Mouse (Mus musculus) limb, embryonic 13.5 days (tissue): ENCODE results near the gene Kdelr2. TPM values are rescaled to one million over a fixed set of nuclear protein-coding genes. Genes with fewer than 3 reads are reported as not detected.
A peak's percentile ranks its signal among the peaks of the same experiment; 100 is the strongest.

ENCODE experiments used
- ATAC-seq: fragments of 200-750 bp; cut with Nextera tagmentation; 2 replicates; pipeline ENCODE4 v1.8.0; 2017; ENCODE audit warnings: low read depth, moderate number of reproducible peaks, moderate TSS enrichment; ENCODE audit not compliant: low FRiP score
- H3K27ac ChIP-seq: fragments of 300-500 bp; sonication (generic); 2 replicates; pipeline ENCODE4 v1.5.1; 2015; ENCODE audit warnings: inconsistent platforms, mild to moderate bottlenecking, moderate library complexity
- H3K27me3 ChIP-seq: fragments of 300-500 bp; sonication (generic); 2 replicates; pipeline ENCODE4 v1.6.1; 2015; ENCODE audit warnings: mild to moderate bottlenecking, inconsistent platforms
- H3K36me3 ChIP-seq: fragments of 300-500 bp; sonication (generic); 2 replicates; pipeline ENCODE4 v1.6.1; 2015; ENCODE audit warnings: inconsistent platforms, mild to moderate bottlenecking, moderate library complexity
- H3K4me1 ChIP-seq: fragments of 300-500 bp; sonication (generic); 2 replicates; pipeline ENCODE4 v1.6.1; 2015; ENCODE audit warnings: inconsistent platforms
- H3K4me2 ChIP-seq: fragments of 300-500 bp; sonication (generic); replicated peaks from 2 replicates; pipeline ENCODE4 v1.6.1; 2015; ENCODE audit warnings: inconsistent platforms, mild to moderate bottlenecking, moderate library complexity
- H3K4me3 ChIP-seq: fragments of 300-500 bp; sonication (generic); 2 replicates; pipeline ENCODE4 v1.5.1; 2015; ENCODE audit warnings: moderate library complexity, mild to moderate bottlenecking, inconsistent platforms
- H3K9ac ChIP-seq: fragments of 300-500 bp; sonication (generic); 2 replicates; pipeline ENCODE4 v1.6.1; 2015; ENCODE audit warnings: mild to moderate bottlenecking, inconsistent platforms
- H3K9me3 ChIP-seq: fragments of 300-500 bp; sonication (generic); 2 replicates; pipeline ENCODE4 v1.6.1; 2016; ENCODE audit warnings: inconsistent platforms
- WGBS: fragments of 180-500 bp; shearing (Covaris S2); methylation state at CpG from one replicate; pipeline ENCODE4 v1.1.7; 2015; 5-methylcytosine and 5-hydroxymethylcytosine counted together
- polyA plus RNA-seq: library from polyadenylated mRNA; unstranded; fragments of >200 nt; fragmentation: Nextera tagmentation; extraction: Ambion mirVana; gene quantifications from 2 replicates; pipeline ENCODE4 v1.2.1, GENCODE M21; 2015

The Kdelr2 gene
- polyA plus RNA-seq, 1 experiment from 2014 or later: 435 TPM

GRCm38 (mm10) chr5:143405200-143405599, 1.6 kb downstream of the Kdelr2 start:
- Histone ChIP-seq H3K9ac (peak overlapping the region; percentile 99), H3K4me1 (peaks cover 29% of the 10 kb centered on the region), H3K27me3 (no peaks in the 10 kb centered on the region), H3K36me3 (peaks cover 46% of the 10 kb centered on the region), H3K27ac (no peak overlapping the region), H3K9me3 (no peaks in the 10 kb centered on the region), H3K4me3 (peak overlapping the region; percentile 99), H3K4me2 (peak overlapping the region; percentile 84)
- ATAC-seq: no peak
- 90% methylated on average over 9 of the region's 9 CpGs for WGBS

DNA sequence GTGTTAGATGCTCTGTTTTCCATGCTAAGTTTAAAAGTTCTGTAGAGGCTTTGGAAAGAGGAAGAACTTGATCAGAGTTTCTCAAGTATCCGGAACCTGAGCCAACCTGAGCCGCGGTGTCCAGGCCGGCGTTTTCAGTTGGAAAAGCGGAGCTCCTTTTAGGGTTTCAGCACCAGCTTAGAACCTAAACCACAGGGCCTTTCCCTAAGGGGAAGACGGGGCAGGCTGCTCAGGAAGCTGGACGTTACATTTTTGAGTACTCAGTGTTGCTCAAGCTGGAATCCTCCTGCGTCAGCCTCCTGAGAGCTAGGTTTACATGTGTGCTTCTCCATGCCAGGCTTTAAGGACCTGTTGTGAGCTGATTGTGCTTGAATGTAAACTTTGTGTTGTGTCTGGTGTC, 2.9 kb downstream of the Kdelr2 start:
- ATAC-seq: no peak
- H3K27ac ChIP-seq: no peak overlapping the region
- peaks cover 59% of the 10 kb centered on the region for H3K36me3 ChIP-seq
- 0 out of 2 replicates have a peak overlapping the region, but pooled peaks have one; percentile 8 for H3K9ac ChIP-seq
- 91% methylated on average over 9 of the region's 9 CpGs for WGBS
- H3K4me1 ChIP-seq: peaks cover 28% of the 10 kb centered on the region
- H3K27me3 ChIP-seq: no peaks in the 10 kb centered on the region
- H3K4me2 ChIP-seq: no peak overlapping the region
- no peaks in the 10 kb centered on the region for H3K9me3 ChIP-seq
- H3K4me3 ChIP-seq: no peak overlapping the region

DNA sequence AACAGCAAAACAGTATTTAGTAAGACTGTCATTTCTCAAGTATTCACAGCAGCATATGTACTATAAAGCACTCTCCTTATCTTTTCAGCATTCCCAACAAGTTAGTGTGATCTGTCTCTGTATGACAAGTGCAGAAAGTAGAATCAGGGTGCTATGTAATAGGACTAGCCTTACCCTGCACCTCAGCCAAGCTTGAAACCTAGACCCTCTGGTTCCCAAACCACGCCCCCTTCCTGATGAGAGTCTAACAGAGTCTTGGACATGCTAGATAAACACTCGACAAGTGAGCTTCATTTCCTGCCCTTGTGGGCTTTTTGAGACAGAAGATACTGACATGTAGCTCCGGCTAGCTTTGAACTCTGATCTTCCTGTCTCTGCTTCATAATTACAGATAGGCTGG, 5.6 kb downstream of the Kdelr2 start:
- Histone ChIP-seq H3K27me3 (no peaks in the 10 kb centered on the region), H3K4me2 (no peak overlapping the region), H3K27ac (no peak overlapping the region), H3K9ac (no peak overlapping the region), H3K4me3 (no peak overlapping the region), H3K36me3 (peaks cover 82% of the 10 kb centered on the region), H3K9me3 (no peaks in the 10 kb centered on the region), H3K4me1 (peaks cover 16% of the 10 kb centered on the region)
- no peak for ATAC-seq
- WGBS: 80% methylated on average over 3 of the region's 3 CpGs

- no peak for ATAC-seq
- Histone ChIP-seq H3K9ac (no peak overlapping the region), H3K9me3 (no peaks in the 10 kb centered on the region), H3K27ac (no peak overlapping the region), H3K27me3 (no peaks in the 10 kb centered on the region), H3K4me1 (peaks cover 2% of the 10 kb centered on the region), H3K36me3 (peaks cover 85% of the 10 kb centered on the region), H3K4me2 (no peak overlapping the region), H3K4me3 (no peak overlapping the region)
- 91% methylated on average over 4 of the region's 4 CpGs for WGBS
Measured at GRCm38 (mm10) chr5:143410841-143411395, 7.3 kb downstream of the Kdelr2 start.

DNA sequence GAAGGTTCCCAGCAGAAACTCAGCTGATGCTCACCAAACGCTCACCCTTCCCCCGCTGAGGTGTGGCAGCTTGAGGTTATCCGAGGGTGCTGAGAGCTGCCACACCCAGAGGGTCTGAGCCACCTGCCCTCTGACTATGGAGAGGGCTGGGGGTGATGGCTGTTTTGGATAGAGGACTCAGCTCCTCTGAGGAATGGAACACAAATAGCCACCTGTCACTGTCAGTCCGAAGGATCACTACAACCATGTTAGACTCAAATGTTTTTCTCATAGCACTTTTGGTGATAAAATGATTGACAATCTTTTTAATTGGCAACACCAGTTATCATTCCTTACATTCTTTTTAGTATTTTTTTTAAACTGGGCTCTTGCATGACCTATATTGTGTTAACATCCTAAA, 17.8 kb downstream of the Kdelr2 start:
- H3K4me2 ChIP-seq: no peak overlapping the region

GRCm38 (mm10) chr5:143422990-143423389, 19.4 kb downstream of the Kdelr2 start:
- peaks cover 53% of the 10 kb centered on the region for H3K36me3 ChIP-seq
- 83% methylated on average over 4 of the region's 4 CpGs for WGBS
- H3K4me2 ChIP-seq: no peak overlapping the region
- ATAC-seq: no peak
- no peak overlapping the region for H3K27ac ChIP-seq
- no peaks in the 10 kb centered on the region for H3K27me3 ChIP-seq
- H3K4me3 ChIP-seq: no peak overlapping the region
- H3K9me3 ChIP-seq: no peaks in the 10 kb centered on the region
- no peaks in the 10 kb centered on the region for H3K4me1 ChIP-seq
- no peak overlapping the region for H3K9ac ChIP-seq

More for the DNA sequence above, 17.8 kb downstream of the Kdelr2 start:
- Histone ChIP-seq H3K27me3 (no peaks in the 10 kb centered on the region), H3K36me3 (peaks cover 68% of the 10 kb centered on the region), H3K4me3 (no peak overlapping the region), H3K9me3 (no peaks in the 10 kb centered on the region), H3K4me1 (no peaks in the 10 kb centered on the region), H3K27ac (no peak overlapping the region), H3K9ac (no peak overlapping the region)
- no peak for ATAC-seq
- whole genome bisulfite sequencing: 82% methylated on average over 4 of the region's 4 CpGs

- no peak for ATAC-seq
Measured at GRCm38 (mm10) chr5:143423899-143424519, 20.4 kb downstream of the Kdelr2 start.

GRCm38 (mm10) chr5:143434421-143434820, 30.8 kb downstream of the Kdelr2 start:
- Histone ChIP-seq H3K4me1 (peaks cover 6% of the 10 kb centered on the region; the same call in 1 of the 2 replicates), H3K4me3 (no peak overlapping the region), H3K9ac (no peak overlapping the region), H3K27ac (no peak overlapping the region), H3K9me3 (no peaks in the 10 kb centered on the region), H3K27me3 (no peaks in the 10 kb centered on the region), H3K36me3 (no peaks in the 10 kb centered on the region), H3K4me2 (no peak overlapping the region)
- ATAC-seq: peak; percentile 51
- WGBS: under 1% methylated on average over 4 of the region's 4 CpGs

More at GRCm38 (mm10) chr5:143423899-143424519, 20.4 kb downstream of the Kdelr2 start:
- no peak overlapping the region for H3K4me2 ChIP-seq
- no peaks in the 10 kb centered on the region for H3K27me3 ChIP-seq
- H3K9me3 ChIP-seq: no peaks in the 10 kb centered on the region
- peaks cover 43% of the 10 kb centered on the region for H3K36me3 ChIP-seq
- H3K9ac ChIP-seq: no peak overlapping the region
- H3K27ac ChIP-seq: no peak overlapping the region
- no peaks in the 10 kb centered on the region for H3K4me1 ChIP-seq
- no peak overlapping the region for H3K4me3 ChIP-seq
- WGBS: 37% methylated on average over 6 of the region's 6 CpGs

- H3K4me1 ChIP-seq: no peaks in the 10 kb centered on the region
- 67% methylated on average over 3 of the region's 3 CpGs for WGBS
- H3K27me3 ChIP-seq: no peaks in the 10 kb centered on the region
- no peak overlapping the region for H3K4me3 ChIP-seq
- H3K4me2 ChIP-seq: no peak overlapping the region
- no peaks in the 10 kb centered on the region for H3K9me3 ChIP-seq
- ATAC-seq: no peak
- H3K27ac ChIP-seq: no peak overlapping the region
- no peak overlapping the region for H3K9ac ChIP-seq
- no peaks in the 10 kb centered on the region for H3K36me3 ChIP-seq
Measured at GRCm38 (mm10) chr5:143441298-143441697, 37.7 kb downstream of the Kdelr2 start.

GRCm38 (mm10) chr5:143441753-143442152, 38.1 kb downstream of the Kdelr2 start:
- 83% methylated on average over 12 of the region's 12 CpGs for WGBS
- H3K36me3 ChIP-seq: no peaks in the 10 kb centered on the region
- no peak for ATAC-seq
- H3K27me3 ChIP-seq: no peaks in the 10 kb centered on the region
- no peak overlapping the region for H3K9ac ChIP-seq
- no peak overlapping the region for H3K4me2 ChIP-seq
- H3K4me3 ChIP-seq: no peak overlapping the region
- no peak overlapping the region for H3K27ac ChIP-seq
- H3K9me3 ChIP-seq: no peaks in the 10 kb centered on the region
- no peaks in the 10 kb centered on the region for H3K4me1 ChIP-seq

GRCm38 (mm10) chr5:143463671-143464070, 60.0 kb downstream of the Kdelr2 start:
- no peak for ATAC-seq
- WGBS: 75% methylated on average over 11 of the region's 11 CpGs
- H3K27ac ChIP-seq: no peak overlapping the region
- H3K9me3 ChIP-seq: no peaks in the 10 kb centered on the region
- H3K9ac ChIP-seq: peak overlapping the region; percentile 80; the same call in 1 of the 2 replicates
- peaks cover 19% of the 10 kb centered on the region for H3K36me3 ChIP-seq
- H3K4me2 ChIP-seq: peak overlapping the region; percentile 93
- peaks cover 2% of the 10 kb centered on the region; the same call in 1 of the 2 replicates for H3K27me3 ChIP-seq
- H3K4me1 ChIP-seq: peaks cover 14% of the 10 kb centered on the region
- H3K4me3 ChIP-seq: peak overlapping the region; percentile 74

- Histone ChIP-seq H3K9me3 (no peaks in the 10 kb centered on the region), H3K4me2 (peak within 1 kb of the TSS; percentile 93), H3K27me3 (0 out of 2 replicates have a peak, but pooled peaks cover 2% of the 10 kb centered on the region), H3K27ac (no peak within 1 kb of the TSS), H3K4me1 (peaks cover 14% of the 10 kb centered on the region), H3K4me3 (peak within 1 kb of the TSS; percentile 74), H3K9ac (peak within 1 kb of the TSS; percentile 80), H3K36me3 (peaks cover 21% of the 10 kb centered on the region)
- under 1% methylated on average over 43 of the region's 43 CpGs for WGBS
- ATAC-seq: peak; percentile 94
Measured at GRCm38 (mm10) chr5:143464100-143464756, 60.6 kb downstream of the Kdelr2 start, which contains the start of gene Daglb. Gene Daglb (plus strand): TSS chr5:143464584.
